Mouse (Mus musculus) thymus, adult 2 months (tissue): ENCODE measurements around the gene Add2. TPM values are rescaled to one million over a fixed set of nuclear protein-coding genes. Genes with fewer than 3 reads are reported as not detected.

Experiments used
- DNase-seq: peaks from one replicate; pipeline ENCODE4 v3.0.0; 2021
- H3K27ac ChIP-seq: fragments of 200-500 bp; 2 replicates; pipeline ENCODE4 v1.5.1; 2012; ENCODE audit warnings: low read length, control low read depth; ENCODE audit not compliant: control insufficient read depth, insufficient read depth
- H3K27me3 ChIP-seq: fragments of 200-500 bp; 2 replicates; pipeline ENCODE4 v1.6.1; 2012; ENCODE audit warnings: mild to moderate bottlenecking, low read length, moderate library complexity, mixed read lengths; ENCODE audit not compliant: control insufficient read depth, insufficient read depth
- H3K36me3 ChIP-seq: fragments of 200-500 bp; 2 replicates; pipeline ENCODE4 v1.6.1; 2012; ENCODE audit warnings: mild to moderate bottlenecking, low read length, moderate library complexity; ENCODE audit not compliant: control insufficient read depth, insufficient read depth
- H3K4me1 ChIP-seq: fragments of 200-500 bp; replicated peaks from 2 replicates; pipeline ENCODE4 v1.6.1; 2012; ENCODE audit warnings: low read length; ENCODE audit not compliant: control insufficient read depth, insufficient read depth
- H3K4me3 ChIP-seq: fragments of 200-500 bp; 2 replicates; pipeline ENCODE4 v1.5.1; 2012; ENCODE audit warnings: mild to moderate bottlenecking, low read length, control low read depth, moderate library complexity; ENCODE audit not compliant: control insufficient read depth, insufficient read depth
- CTCF ChIP-seq: fragments of 200-500 bp; IDR thresholded peaks from 2 replicates; pipeline ENCODE4 v1.5.1; 2012; ENCODE audit warnings: mild to moderate bottlenecking, control low read depth, low read length, moderate library complexity, borderline replicate concordance; ENCODE audit not compliant: control insufficient read depth, poor library complexity, insufficient read depth; ENCODE audit errors: extremely low read depth
- POLR2A ChIP-seq: fragments of 200-500 bp; IDR thresholded peaks from 2 replicates; pipeline ENCODE4 v1.6.1; 2012; ENCODE audit warnings: mild to moderate bottlenecking, low read length, control low read depth, moderate library complexity; ENCODE audit not compliant: control insufficient read depth, poor library complexity, insufficient read depth; ENCODE audit errors: extremely low read depth
- WGBS: fragments of 180-500 bp; shearing (Covaris S2); methylation state at CpG from one replicate; pipeline ENCODE4 v1.1.7; 2018; 5-methylcytosine and 5-hydroxymethylcytosine counted together
- polyA plus RNA-seq: library from polyadenylated mRNA; depleted of rRNA; stranded (reverse); fragments of >200 nt; gene quantifications from 2 replicates; pipeline ENCODE4 v1.2.3, GENCODE M21; 2012

Gene Add2
- polyA plus RNA-seq, 1 experiment, result 0.31 TPM

GRCm38 (mm10) chr6:86148518-86148917, 120.0 kb downstream of the Add2 start:
- WGBS, result 54% methylated on average over 4 of the region's 4 CpGs
- Histone ChIP-seq H3K27me3 (no peaks in the 10 kb centered on the region), H3K4me1 (no peaks in the 10 kb centered on the region), H3K4me3 (no peak overlapping the region), H3K27ac (no peak overlapping the region), H3K36me3 (no peaks in the 10 kb centered on the region)
- no peak for TF ChIP-seq CTCF
- no peak for TF ChIP-seq POLR2A
- no peak for DNase-seq

DNA sequence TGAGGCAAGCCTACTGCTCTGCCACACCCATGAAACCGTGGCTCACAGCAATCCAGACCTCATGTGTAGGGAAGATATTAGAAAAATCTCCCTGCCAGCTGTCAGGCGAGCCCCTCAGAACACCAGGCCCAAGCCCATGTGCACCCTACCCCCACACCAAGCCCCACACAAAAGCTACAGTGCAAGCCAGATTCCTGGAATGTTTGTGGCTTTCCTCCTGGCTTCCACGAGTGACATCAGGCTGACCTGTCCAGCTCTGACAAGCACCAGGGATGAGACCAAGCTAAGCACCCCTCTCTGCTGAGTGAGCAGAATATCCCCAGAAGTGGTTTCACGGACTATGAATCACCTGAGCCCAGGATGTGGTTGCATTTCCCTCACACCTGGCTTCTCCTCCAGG, 120.5 kb downstream of the Add2 start:
- no peak for DNase-seq
- no peaks in the 10 kb centered on the region for H3K27me3 ChIP-seq
- H3K27ac ChIP-seq, result no peak overlapping the region
- 56% methylated on average over 4 of the region's 4 CpGs for WGBS
- no peak overlapping the region for H3K4me3 ChIP-seq
- no peaks in the 10 kb centered on the region for H3K4me1 ChIP-seq
- TF ChIP-seq CTCF (no peak), POLR2A (no peak)
- no peaks in the 10 kb centered on the region for H3K36me3 ChIP-seq

DNA sequence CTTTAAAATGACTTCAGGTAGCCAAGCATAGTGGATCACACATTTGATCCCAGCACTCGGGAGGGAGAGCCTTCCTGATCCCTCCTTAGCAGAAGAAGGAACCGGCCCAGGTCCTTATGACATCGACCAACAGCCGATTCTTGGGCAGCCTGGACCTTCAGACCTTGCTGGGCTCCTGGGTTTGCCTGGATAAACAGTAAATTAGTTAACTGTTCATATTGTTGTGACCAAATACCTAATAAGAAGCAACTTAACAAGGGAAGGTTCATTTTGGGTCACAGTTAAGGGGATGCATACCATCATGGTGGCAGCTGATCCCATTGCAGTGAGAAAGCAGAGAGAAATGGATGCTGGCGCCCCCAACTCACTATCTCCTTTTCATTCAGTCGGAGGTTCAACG, 124.2 kb downstream of the Add2 start:
- Histone ChIP-seq H3K27ac (no peak overlapping the region), H3K27me3 (no peaks in the 10 kb centered on the region), H3K36me3 (no peaks in the 10 kb centered on the region), H3K4me3 (no peak overlapping the region), H3K4me1 (no peaks in the 10 kb centered on the region)
- no peak for DNase-seq
- WGBS, result 88% methylated on average over 7 of the region's 7 CpGs
- TF ChIP-seq POLR2A, result no peak
- no peak for TF ChIP-seq CTCF

DNA sequence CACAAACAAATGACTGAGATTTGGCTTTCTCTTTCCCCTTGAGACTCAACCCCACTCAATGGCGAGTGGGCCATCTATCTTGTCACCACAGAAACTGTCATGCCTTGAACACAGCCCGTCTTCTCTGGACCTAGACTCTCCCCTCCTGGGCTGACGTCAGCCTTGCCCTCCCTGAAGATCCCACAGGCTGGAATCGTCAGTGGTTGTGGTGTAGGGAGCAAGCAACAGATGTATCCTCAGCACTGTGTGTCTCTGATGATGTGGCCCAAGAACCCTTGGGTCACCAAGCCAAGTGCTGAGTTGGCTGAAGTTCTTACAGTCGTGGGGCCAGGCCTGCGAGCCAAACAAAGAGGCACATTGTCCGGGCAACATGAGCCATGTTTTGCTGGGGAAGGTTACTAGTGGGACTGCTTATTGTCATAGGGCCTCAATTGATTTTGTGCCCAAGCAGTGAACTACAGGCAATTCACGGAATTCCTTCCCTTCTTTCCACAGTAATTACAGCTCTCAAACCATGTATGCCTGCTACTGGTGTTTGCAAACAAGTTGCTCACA, 125.0 kb downstream of the Add2 start:
- no peaks in the 10 kb centered on the region for H3K27me3 ChIP-seq
- no peak overlapping the region for H3K27ac ChIP-seq
- no peak for DNase-seq
- 90% methylated on average over 8 of the region's 8 CpGs for WGBS
- TF ChIP-seq CTCF (no peak), POLR2A (no peak)
- no peaks in the 10 kb centered on the region for H3K4me1 ChIP-seq
- no peaks in the 10 kb centered on the region for H3K36me3 ChIP-seq
- H3K4me3 ChIP-seq, result no peak overlapping the region

DNA sequence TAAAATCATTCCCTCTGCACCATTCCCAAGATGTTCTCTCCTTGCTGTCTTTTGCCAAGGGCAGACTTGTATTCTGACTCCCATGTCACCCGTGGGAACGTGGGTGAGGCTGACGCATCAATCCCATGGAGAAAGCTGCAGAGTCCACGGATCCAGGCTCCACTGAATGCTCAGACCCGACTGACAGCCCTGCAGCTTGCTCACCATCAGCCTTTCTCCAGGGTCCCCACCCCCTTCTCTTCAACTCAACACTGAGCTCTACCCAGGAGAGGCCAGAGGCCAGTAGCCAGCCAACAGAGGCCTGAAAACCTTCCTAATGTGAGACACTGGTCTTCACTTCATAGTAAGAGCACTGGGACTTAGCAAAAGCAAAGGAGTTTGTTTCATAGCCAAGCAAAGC, 125.5 kb downstream of the Add2 start:
- DNase-seq, result no peak
- H3K27ac ChIP-seq, result no peak overlapping the region
- H3K4me3 ChIP-seq, result no peak overlapping the region
- WGBS, result 81% methylated on average over 5 of the region's 5 CpGs
- H3K36me3 ChIP-seq, result no peaks in the 10 kb centered on the region
- no peak for TF ChIP-seq CTCF
- TF ChIP-seq POLR2A, result no peak
- H3K4me1 ChIP-seq, result no peaks in the 10 kb centered on the region
- no peaks in the 10 kb centered on the region for H3K27me3 ChIP-seq

DNA sequence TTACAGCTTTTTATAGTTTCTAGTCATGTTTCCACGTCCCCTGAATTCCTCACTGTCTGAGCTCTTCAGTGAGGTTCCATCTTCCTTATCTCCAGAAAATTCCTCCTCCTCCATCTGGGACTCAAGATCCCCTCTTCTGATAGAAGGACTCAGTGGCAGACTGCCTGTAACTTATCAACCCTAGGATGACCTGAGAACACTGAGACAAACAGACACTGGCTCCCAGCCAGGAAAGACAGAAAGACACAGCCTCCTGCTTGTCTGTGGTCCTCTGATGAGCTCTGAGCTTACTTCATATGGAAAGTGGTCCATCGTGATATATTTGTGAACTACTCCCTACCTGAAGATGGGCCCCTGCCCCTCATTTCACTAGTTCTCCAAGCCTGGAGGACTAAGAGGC, 126.0 kb downstream of the Add2 start:
- H3K36me3 ChIP-seq, result no peaks in the 10 kb centered on the region
- no peak for TF ChIP-seq POLR2A
- no peak for TF ChIP-seq CTCF
- no peaks in the 10 kb centered on the region for H3K27me3 ChIP-seq
- no peaks in the 10 kb centered on the region for H3K4me1 ChIP-seq
- no peak for DNase-seq
- no peak overlapping the region for H3K27ac ChIP-seq
- 77% methylated on average over 2 of the region's 2 CpGs for WGBS
- H3K4me3 ChIP-seq, result no peak overlapping the region
